Mouse (Mus musculus) lung, embryonic 16.5 days (tissue): Measurements from ENCODE around the gene Odf3. TPM values are rescaled to one million over a fixed set of nuclear protein-coding genes. Genes with fewer than 3 reads are reported as not detected.
A peak's percentile ranks its signal among the peaks of the same experiment; 100 is the strongest.

Source experiments
- ATAC-seq: fragments of 200-750 bp; cut with Nextera tagmentation; 2 replicates; pipeline ENCODE4 v1.8.0; 2017; ENCODE audit warnings: low read depth, mild to moderate bottlenecking, moderate library complexity
- H3K27ac ChIP-seq: fragments of 300-500 bp; sonication (generic); 2 replicates; pipeline ENCODE4 v1.5.1; 2014; ENCODE audit warnings: mild to moderate bottlenecking, control low read depth, low read length
- H3K27me3 ChIP-seq: fragments of 300-500 bp; sonication (generic); 2 replicates; pipeline ENCODE4 v1.6.1; 2014; ENCODE audit warnings: low read depth, low read length, mixed read lengths; ENCODE audit not compliant: control insufficient read depth, insufficient read depth
- H3K36me3 ChIP-seq: fragments of 300-500 bp; sonication (generic); 2 replicates; pipeline ENCODE4 v1.6.1; 2014; ENCODE audit warnings: low read length; ENCODE audit not compliant: control insufficient read depth, insufficient read depth
- H3K4me1 ChIP-seq: fragments of 300-500 bp; sonication (generic); replicated peaks from 2 replicates; pipeline ENCODE4 v1.6.1; 2014; ENCODE audit warnings: low read length, mixed read lengths; ENCODE audit not compliant: control insufficient read depth, insufficient read depth
- H3K4me2 ChIP-seq: fragments of 300-500 bp; sonication (generic); 2 replicates; pipeline ENCODE4 v1.6.1; 2014; ENCODE audit warnings: low read depth, low read length, control low read depth
- H3K4me3 ChIP-seq: fragments of 300-500 bp; sonication (generic); 2 replicates; pipeline ENCODE4 v1.5.1; 2014; ENCODE audit warnings: mild to moderate bottlenecking, low read length, control low read depth
- H3K9ac ChIP-seq: fragments of 300-500 bp; sonication (generic); 2 replicates; pipeline ENCODE4 v1.6.1; 2014; ENCODE audit warnings: low read length, control low read depth
- H3K9me3 ChIP-seq: fragments of 300-500 bp; sonication (generic); 2 replicates; pipeline ENCODE4 v1.6.1; 2016; ENCODE audit warnings: low read length; ENCODE audit not compliant: control insufficient read depth
- whole genome bisulfite sequencing: fragments of 180-500 bp; shearing (Covaris S2); extraction: QIAGEN DNeasy Blood & Tissue Kit; methylation state at CpG from one replicate; pipeline ENCODE4 v1.1.7; 2014; 5-methylcytosine and 5-hydroxymethylcytosine counted together
- polyA plus RNA-seq: library from polyadenylated mRNA; unstranded; fragments of >200 nt; fragmentation: Nextera tagmentation; extraction: Ambion mirVana; gene quantifications from 2 replicates; pipeline ENCODE4 v1.2.1, GENCODE M21; 2015

Gene Odf3
- polyA plus RNA-seq, 1 experiment from 2014 or later: not detected

- Histone ChIP-seq H3K4me3 (no peak overlapping the region), H3K4me2 (no peak overlapping the region), H3K9me3 (no peaks in the 10 kb centered on the region), H3K36me3 (no peaks in the 10 kb centered on the region), H3K9ac (no peak overlapping the region), H3K27ac (no peak overlapping the region), H3K27me3 (peaks cover 3% of the 10 kb centered on the region; the same call in 1 of the 2 replicates), H3K4me1 (no peaks in the 10 kb centered on the region; the same call in 1 of the 2 replicates)
- 54% methylated on average over 5 of the region's 5 CpGs for WGBS
- no peak for ATAC-seq
Measured at GRCm38 (mm10) chr7:140839556-140839955, 8.0 kb upstream of the Odf3 start.

- Histone ChIP-seq H3K36me3 (no peaks in the 10 kb centered on the region), H3K27ac (no peak overlapping the region), H3K4me2 (0 out of 2 replicates have a peak overlapping the region, but pooled peaks have one; percentile 20), H3K9ac (no peak overlapping the region), H3K9me3 (no peaks in the 10 kb centered on the region), H3K27me3 (peaks cover 3% of the 10 kb centered on the region; the same call in 1 of the 2 replicates), H3K4me3 (no peak overlapping the region), H3K4me1 (peaks cover 3% of the 10 kb centered on the region; the same call in 1 of the 2 replicates)
- WGBS: 32% methylated on average over 18 of the region's 19 CpGs
- no peak for ATAC-seq
Measured at GRCm38 (mm10) chr7:140840750-140841735, 6.6 kb upstream of the Odf3 start.

DNA sequence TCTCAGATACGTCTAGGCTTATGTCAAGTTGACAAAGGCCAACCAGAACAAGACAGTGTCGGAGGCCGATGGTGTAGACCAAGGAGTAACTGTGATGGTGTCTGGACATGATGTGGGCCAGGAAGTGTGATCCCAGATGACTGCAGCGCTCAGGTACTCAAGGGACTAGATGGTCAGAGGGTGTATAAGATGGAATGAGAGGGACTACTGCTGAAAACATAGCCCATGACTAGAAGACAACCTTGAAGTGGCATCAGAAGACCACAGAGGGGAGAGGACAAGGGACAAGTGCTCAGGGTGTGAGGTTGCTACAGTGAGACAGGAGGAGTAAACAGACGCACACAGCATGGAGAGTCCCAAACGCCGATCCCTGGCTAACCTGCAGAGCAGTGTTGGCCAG, 3.8 kb upstream of the Odf3 start:
- no peaks in the 10 kb centered on the region for H3K36me3 ChIP-seq
- H3K9ac ChIP-seq: no peak overlapping the region
- H3K4me3 ChIP-seq: no peak overlapping the region
- H3K4me2 ChIP-seq: no peak overlapping the region
- no peaks in the 10 kb centered on the region for H3K9me3 ChIP-seq
- H3K27ac ChIP-seq: no peak overlapping the region
- H3K27me3 ChIP-seq: peaks cover 3% of the 10 kb centered on the region; the same call in 1 of the 2 replicates
- peaks cover 8% of the 10 kb centered on the region for H3K4me1 ChIP-seq
- ATAC-seq: no peak
- WGBS: 62% methylated on average over 7 of the region's 7 CpGs

GRCm38 (mm10) chr7:140844905-140845665, 2.5 kb upstream of the Odf3 start, which contains the start of gene Scgb1c1:
Scgb1c1 (plus strand) TSS chr7:140845547.
- H3K9ac ChIP-seq: no peak within 1 kb of the TSS
- peak; percentile 90 for ATAC-seq
- no peak within 1 kb of the TSS for H3K4me2 ChIP-seq
- H3K27ac ChIP-seq: no peak within 1 kb of the TSS
- no peak within 1 kb of the TSS for H3K4me3 ChIP-seq
- no peaks in the 10 kb centered on the region for H3K36me3 ChIP-seq
- no peaks in the 10 kb centered on the region for H3K9me3 ChIP-seq
- WGBS: 21% methylated on average over 14 of the region's 14 CpGs
- peaks cover 3% of the 10 kb centered on the region; the same call in 1 of the 2 replicates for H3K27me3 ChIP-seq
- peaks cover 8% of the 10 kb centered on the region for H3K4me1 ChIP-seq

GRCm38 (mm10) chr7:140845683-140846082, 1.9 kb upstream of the Odf3 start:
- WGBS: 64% methylated on average over 4 of the region's 4 CpGs

DNA sequence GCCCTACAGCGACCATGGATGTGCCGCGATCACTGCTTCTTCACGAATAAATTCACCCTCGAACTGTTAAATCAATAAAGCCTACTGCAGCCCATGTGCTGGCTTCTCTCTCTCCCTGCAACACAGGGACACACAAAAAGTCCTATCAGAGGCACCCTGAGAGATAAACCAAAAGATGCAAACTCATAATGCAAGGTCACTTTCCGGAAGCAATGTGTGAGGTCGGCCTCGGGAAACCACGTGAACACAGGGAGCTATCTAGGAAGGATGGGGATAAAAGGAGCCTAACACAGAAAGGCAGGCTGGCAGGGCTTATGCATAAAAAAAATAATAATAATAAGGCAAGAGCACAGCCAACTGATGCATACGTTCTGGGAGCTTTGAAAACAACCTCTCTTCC, 929 bp upstream of the Odf3 start:
- H3K9ac ChIP-seq: no peak overlapping the region
- peaks cover 3% of the 10 kb centered on the region; the same call in 1 of the 2 replicates for H3K27me3 ChIP-seq
- no peak overlapping the region for H3K27ac ChIP-seq
- H3K4me3 ChIP-seq: no peak overlapping the region
- H3K4me1 ChIP-seq: peaks cover 8% of the 10 kb centered on the region
- H3K4me2 ChIP-seq: no peak overlapping the region
- ATAC-seq: no peak
- peaks cover 3% of the 10 kb centered on the region; the same call in 1 of the 2 replicates for H3K36me3 ChIP-seq
- 72% methylated on average over 10 of the region's 10 CpGs for WGBS
- H3K9me3 ChIP-seq: no peaks in the 10 kb centered on the region

More at GRCm38 (mm10) chr7:140845683-140846082, 1.9 kb upstream of the Odf3 start:
- H3K4me3 ChIP-seq: no peak overlapping the region
- H3K36me3 ChIP-seq: no peaks in the 10 kb centered on the region
- no peak overlapping the region for H3K27ac ChIP-seq
- H3K27me3 ChIP-seq: peaks cover 3% of the 10 kb centered on the region; the same call in 1 of the 2 replicates
- peaks cover 8% of the 10 kb centered on the region for H3K4me1 ChIP-seq
- no peak overlapping the region for H3K9ac ChIP-seq
- no peak for ATAC-seq
- H3K9me3 ChIP-seq: no peaks in the 10 kb centered on the region
- H3K4me2 ChIP-seq: no peak overlapping the region

DNA sequence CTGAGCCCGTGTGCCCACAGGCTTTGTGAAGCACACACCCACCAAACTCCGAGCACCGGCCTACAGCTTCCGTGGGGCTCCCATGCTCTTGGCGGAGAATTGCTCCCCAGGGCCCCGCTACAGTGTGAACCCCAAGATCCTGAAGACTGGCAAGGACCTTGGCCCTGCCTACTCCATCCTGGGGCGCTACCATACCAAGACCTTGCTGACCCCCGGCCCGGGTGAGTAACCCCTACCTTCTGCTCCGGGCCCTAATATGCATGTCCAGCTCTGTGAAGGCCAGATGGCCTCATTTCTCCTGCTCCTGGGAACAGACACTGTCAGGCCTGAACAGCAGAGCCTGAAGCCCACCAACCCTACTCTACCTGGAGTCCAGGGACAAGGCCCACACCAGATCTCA, 986 bp downstream of the Odf3 start:
- H3K4me2 ChIP-seq: no peak overlapping the region
- H3K27me3 ChIP-seq: no peaks in the 10 kb centered on the region; the same call in 1 of the 2 replicates
- 87% methylated on average over 10 of the region's 10 CpGs for WGBS
- no peak for ATAC-seq
- H3K9ac ChIP-seq: no peak overlapping the region
- H3K4me1 ChIP-seq: peaks cover 8% of the 10 kb centered on the region
- H3K9me3 ChIP-seq: no peaks in the 10 kb centered on the region
- H3K36me3 ChIP-seq: peaks cover 18% of the 10 kb centered on the region
- H3K27ac ChIP-seq: no peak overlapping the region
- H3K4me3 ChIP-seq: no peak overlapping the region

DNA sequence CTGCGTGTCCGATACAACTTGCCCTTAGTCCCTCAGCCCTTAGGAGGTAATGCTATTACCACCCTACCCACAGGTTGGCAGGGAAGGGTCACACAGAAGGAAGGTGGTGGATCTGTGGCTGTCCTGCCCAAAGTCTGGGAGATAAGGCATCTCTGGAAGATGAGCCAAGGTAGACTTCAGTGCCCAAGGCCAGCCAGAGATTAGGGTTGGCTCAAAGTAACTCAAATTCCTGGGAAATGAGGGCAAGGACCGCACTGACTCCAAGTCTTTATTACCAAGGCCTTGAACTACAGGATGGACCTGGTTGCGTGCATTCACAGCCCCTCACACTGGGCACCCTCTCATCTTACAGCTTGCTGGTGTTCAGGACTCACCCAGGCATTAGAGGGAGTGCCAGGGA, 4.3 kb downstream of the Odf3 start:
- Histone ChIP-seq H3K9me3 (no peaks in the 10 kb centered on the region), H3K4me2 (no peak overlapping the region), H3K27me3 (no peaks in the 10 kb centered on the region), H3K36me3 (peaks cover 24% of the 10 kb centered on the region), H3K9ac (no peak overlapping the region), H3K4me1 (peaks cover 12% of the 10 kb centered on the region), H3K4me3 (no peak overlapping the region), H3K27ac (no peak overlapping the region)
- no peak for ATAC-seq
- WGBS: 95% methylated on average over 4 of the region's 4 CpGs

- H3K27ac ChIP-seq: no peak overlapping the region
- H3K4me1 ChIP-seq: peaks cover 13% of the 10 kb centered on the region
- H3K36me3 ChIP-seq: peaks cover 24% of the 10 kb centered on the region
- H3K4me2 ChIP-seq: no peak overlapping the region
- 81% methylated on average over 9 of the region's 9 CpGs for WGBS
- H3K4me3 ChIP-seq: no peak overlapping the region
- no peak overlapping the region for H3K9ac ChIP-seq
- H3K27me3 ChIP-seq: no peaks in the 10 kb centered on the region
- ATAC-seq: no peak
- H3K9me3 ChIP-seq: no peaks in the 10 kb centered on the region
Measured at GRCm38 (mm10) chr7:140853386-140853785, 5.8 kb downstream of the Odf3 start.
